Mouse (Mus musculus) MEL (cell line): ENCODE results near the gene Fam69b.

Source experiments
- CTCF ChIP-seq, 3 experiments: IDR thresholded peaks in 2 of 3; conservative IDR thresholded peaks in 1 of 3; 2 replicates each; pipeline ENCODE4 v1.5.1; 2011 to 2012; ENCODE audit warnings: low read length in 3 of 3, low read depth in 2 of 3, mild to moderate bottlenecking in 2 of 3, improper control_type of control experiment in 1 of 3, inconsistent platforms in 1 of 3, mixed read lengths in 1 of 3, moderate library complexity in 1 of 3; ENCODE audit not compliant: control insufficient read depth in 1 of 3, insufficient read depth in 1 of 3, poor library complexity in 1 of 3, severe bottlenecking in 1 of 3
- ELF1 ChIP-seq: IDR thresholded peaks from 2 replicates; pipeline ENCODE4 v1.6.1; 2014; ENCODE audit warnings: low read depth, mild to moderate bottlenecking, inconsistent platforms, low read length, improper control_type of control experiment, moderate library complexity
- EP300 ChIP-seq, 2 experiments: IDR thresholded peaks; 2 replicates each; pipeline ENCODE4 v1.6.1; 2011; ENCODE audit warnings: improper control_type of control experiment in 2 of 2, low read length in 2 of 2, low read depth in 1 of 2, mild to moderate bottlenecking in 1 of 2
- KAT2A ChIP-seq: conservative IDR thresholded peaks from 2 replicates; pipeline ENCODE4 v1.6.1; 2012; ENCODE audit warnings: low read depth, low read length, improper control_type of control experiment, inconsistent platforms
- MAX ChIP-seq: IDR thresholded peaks from 2 replicates; pipeline ENCODE4 v1.6.1; 2011; ENCODE audit warnings: low read length, improper control_type of control experiment
- MAZ ChIP-seq: IDR thresholded peaks from 2 replicates; pipeline ENCODE4 v1.6.1; 2012; ENCODE audit warnings: low read depth, mild to moderate bottlenecking, inconsistent platforms, low read length, improper control_type of control experiment
- MXI1 ChIP-seq: IDR thresholded peaks from 2 replicates; pipeline ENCODE4 v1.6.1; 2011; ENCODE audit warnings: mild to moderate bottlenecking, low read depth, low read length, improper control_type of control experiment
- POLR2A ChIP-seq, 2 experiments: IDR thresholded peaks; 2 replicates each; pipeline ENCODE4 v1.6.1; 2011 to 2012; ENCODE audit warnings: low read length in 2 of 2, mild to moderate bottlenecking in 2 of 2, control low read depth in 1 of 2, improper control_type of control experiment in 1 of 2, low read depth in 1 of 2, moderate library complexity in 1 of 2; ENCODE audit not compliant: control insufficient read depth in 1 of 2, insufficient read depth in 1 of 2, poor library complexity in 1 of 2
- SMC3 ChIP-seq: IDR thresholded peaks from 2 replicates; pipeline ENCODE4 v1.6.1; 2011; ENCODE audit warnings: low read depth, low read length, improper control_type of control experiment
- TBP ChIP-seq: IDR thresholded peaks from 2 replicates; pipeline ENCODE4 v1.8.0; 2011; ENCODE audit warnings: low read depth, low read length, improper control_type of control experiment
- USF1 ChIP-seq: IDR thresholded peaks from 2 replicates; pipeline ENCODE4 v1.6.1; 2014; ENCODE audit warnings: low read depth, mild to moderate bottlenecking, inconsistent platforms, low read length, improper control_type of control experiment, moderate library complexity
- USF2 ChIP-seq, 2 experiments: IDR thresholded peaks; 2 replicates each; pipeline ENCODE4 v1.6.1; 2011 to 2012; ENCODE audit warnings: improper control_type of control experiment in 2 of 2, low read length in 2 of 2, borderline replicate concordance in 1 of 2, inconsistent platforms in 1 of 2, low read depth in 1 of 2, mild to moderate bottlenecking in 1 of 2; ENCODE audit not compliant: insufficient read depth in 1 of 2
- ZC3H11A ChIP-seq: IDR thresholded peaks from 2 replicates; pipeline ENCODE4 v1.6.1; 2012; ENCODE audit warnings: low read depth, mild to moderate bottlenecking, inconsistent platforms, low read length, improper control_type of control experiment

- TF ChIP-seq ZC3H11A (no peak), SMC3 (no peak), CTCF (IDR thresholded peaks at IDR 0.05 in 2 of 3, conservative IDR thresholded peaks at IDR 0.05 in 1 of 3; ENCODE audit: control insufficient read depth in 1 of 3, insufficient read depth in 1 of 3, low read depth in 2 of 3, low read length in 3 of 3, poor library complexity in 1 of 3, severe bottlenecking in 1 of 3) (no peak), MAZ (no peak), EP300 (IDR thresholded peaks at IDR 0.05; ENCODE audit: low read depth in 1 of 2, low read length in 2 of 2) (no peak), ELF1 (no peak), KAT2A (no peak), POLR2A (IDR thresholded peaks at IDR 0.05; ENCODE audit: control insufficient read depth in 1 of 2, insufficient read depth in 1 of 2, low read depth in 1 of 2, low read length in 2 of 2, poor library complexity in 1 of 2) (no peak), MXI1 (no peak), TBP (no peak), USF1 (no peak), USF2 (IDR thresholded peaks at IDR 0.05; ENCODE audit: borderline replicate concordance in 1 of 2, insufficient read depth in 1 of 2, low read depth in 1 of 2, low read length in 2 of 2) (no peak), MAX (no peak)
These were observed 13.4 kb upstream of the Fam69b start for GRCm38 (mm10) chr2:26614903-26615302.
